Mouse (Mus musculus): ENCODE measurements around the gene Acvr1b. TPM values are rescaled to one million over a fixed set of nuclear protein-coding genes. Genes with fewer than 3 reads are reported as not detected.
A peak's percentile ranks its signal among the peaks of the same experiment; 100 is the strongest.

Acvr1b gene
- polyA plus RNA-seq, 3 experiments from 2014 or later, result 0.53 to 4.0 (median 3.6) TPM

DNA sequence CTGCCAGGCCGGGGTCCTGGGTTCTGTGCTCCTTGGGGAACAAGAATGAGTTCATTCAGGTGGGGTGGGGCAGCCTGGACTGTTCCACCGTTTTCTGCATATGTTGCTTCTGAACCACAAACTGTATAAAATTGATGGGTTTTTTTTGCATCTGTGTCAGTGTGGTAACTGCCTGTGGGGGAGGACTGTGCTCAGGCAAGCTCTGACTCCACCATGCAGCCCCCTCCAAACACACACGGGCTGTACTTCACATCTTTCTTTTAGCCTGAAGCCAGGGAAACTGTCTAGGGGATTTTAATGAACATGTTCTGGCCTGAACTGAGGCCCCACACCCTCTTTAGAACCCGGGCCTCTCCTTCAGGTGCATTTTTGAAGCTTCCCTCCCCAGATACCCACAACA, 58.7 kb downstream of the Acvr1b start:
- ATAC-seq, result no peak

GRCm38 (mm10) chr15:101233183-101233582, 59.3 kb downstream of the Acvr1b start:
- no peak for ATAC-seq

GRCm38 (mm10) chr15:101233641-101234275, 59.9 kb downstream of the Acvr1b start:
- ATAC-seq, result no peak

- no peak for ATAC-seq
Observed at GRCm38 (mm10) chr15:101234611-101235341, 60.9 kb downstream of the Acvr1b start.

- ATAC-seq, result no peak
Observed at GRCm38 (mm10) chr15:101235342-101235698, 61.5 kb downstream of the Acvr1b start.

DNA sequence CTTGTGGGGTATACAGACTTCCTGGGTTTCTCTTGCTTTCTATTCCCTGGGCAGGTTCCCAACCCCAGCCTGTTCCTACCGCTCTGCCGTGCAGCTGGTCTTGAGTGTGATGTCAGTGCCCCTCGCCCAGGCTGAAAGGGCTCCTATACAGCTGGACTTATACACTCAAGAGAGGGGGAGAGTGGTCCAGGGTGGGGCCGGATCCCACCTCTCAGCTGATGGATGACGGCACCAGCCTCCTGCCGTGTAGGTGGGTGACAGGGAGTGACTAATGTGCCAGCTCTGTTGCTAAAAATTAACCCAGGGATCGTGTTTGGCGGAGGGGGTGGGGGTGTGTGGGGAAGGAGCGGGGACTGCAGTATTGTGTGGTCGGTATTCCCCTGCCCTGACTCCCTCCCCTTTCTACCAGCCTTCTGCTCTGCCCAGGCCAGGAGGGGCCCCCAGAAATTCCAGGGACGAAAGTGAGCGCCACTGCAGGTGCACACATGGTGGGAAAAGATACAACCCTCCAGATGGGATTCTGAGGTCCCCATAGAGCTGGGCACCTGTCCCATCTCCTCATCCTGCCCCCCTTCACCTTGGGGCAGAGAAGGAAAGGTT, 62.0 kb downstream of the Acvr1b start:
- ATAC-seq, result no peak

DNA sequence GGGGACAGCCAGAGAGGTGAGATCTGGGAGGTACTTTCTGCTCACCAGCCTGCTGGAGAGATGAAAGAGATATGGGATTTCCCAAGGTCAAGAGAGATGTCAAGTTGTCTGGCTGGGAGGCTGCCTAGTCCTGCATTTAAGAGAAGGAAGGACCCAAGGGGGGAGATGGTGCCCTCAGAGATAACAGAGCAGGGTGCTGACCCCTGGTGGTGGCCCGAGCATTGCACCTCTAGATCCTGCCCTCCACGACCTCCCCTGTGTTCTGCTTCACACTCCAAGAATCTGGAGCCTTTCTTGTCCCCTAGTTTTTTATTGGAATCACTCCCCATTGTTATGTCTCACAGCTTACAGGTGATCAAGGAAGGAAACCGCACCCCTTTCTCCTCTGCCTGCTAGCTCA, 63.0 kb downstream of the Acvr1b start:
- ATAC-seq, result peak; percentile 51

DNA sequence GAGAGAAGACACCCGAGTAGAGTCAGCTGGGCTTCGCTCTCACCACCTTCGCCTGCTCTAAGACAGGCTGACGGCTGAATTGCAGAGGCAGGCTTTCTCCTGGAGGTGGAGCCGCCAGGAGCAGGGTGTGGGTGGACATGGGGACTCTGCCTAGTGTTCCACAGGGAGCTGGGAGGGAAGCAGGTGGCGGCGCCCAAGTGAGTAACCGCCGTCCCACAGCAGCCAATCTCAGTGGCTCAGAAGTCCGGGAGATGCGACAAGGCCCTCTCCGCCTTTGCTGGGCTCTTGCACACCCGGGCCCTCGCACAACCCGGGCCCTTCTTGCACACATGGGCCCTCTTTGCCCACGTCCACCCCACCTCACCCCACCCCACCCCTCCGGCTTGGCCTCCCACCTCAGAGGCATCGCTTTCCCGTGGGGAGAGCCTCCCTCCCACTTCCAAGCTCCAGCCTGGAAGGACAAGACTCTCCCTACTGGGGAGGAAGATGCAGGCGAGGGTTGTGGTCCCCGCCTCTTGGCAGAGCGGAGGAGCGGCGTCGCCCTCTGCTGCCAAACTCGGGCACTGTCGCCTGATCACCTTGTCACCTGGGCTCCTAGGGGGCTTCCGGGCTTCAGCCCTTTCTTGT, 65.1 kb downstream of the Acvr1b start:
- peak; percentile 33 for ATAC-seq

DNA sequence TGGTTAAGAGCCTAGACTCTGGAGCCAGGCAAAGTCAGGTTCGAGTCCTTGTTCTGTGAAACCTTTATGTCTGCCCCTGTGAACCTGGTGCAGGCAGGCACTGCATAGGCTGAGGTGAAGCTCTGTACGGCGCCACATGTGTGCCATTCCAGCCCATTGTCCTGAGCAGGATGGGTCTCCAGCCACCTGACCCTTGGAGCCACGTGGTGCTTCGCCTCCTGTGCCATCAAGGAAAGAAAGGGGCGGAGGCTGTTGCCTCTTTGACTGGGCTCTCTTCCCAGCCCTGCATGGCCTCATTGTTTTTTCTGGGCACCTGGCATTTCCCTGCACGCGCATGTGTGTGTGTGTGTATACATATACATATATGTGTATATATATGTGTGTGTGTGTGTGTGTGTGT, 66.0 kb downstream of the Acvr1b start:
- ATAC-seq, result no peak

GRCm38 (mm10) chr15:101240799-101241204, 66.9 kb downstream of the Acvr1b start:
- ATAC-seq, result peak; percentile 87

GRCm38 (mm10) chr15:101241236-101241635, 67.4 kb downstream of the Acvr1b start:
- no peak for ATAC-seq

- no peak for ATAC-seq
Observed at GRCm38 (mm10) chr15:101241853-101242252, 68.0 kb downstream of the Acvr1b start.

GRCm38 (mm10) chr15:101242645-101243044, 68.8 kb downstream of the Acvr1b start:
- no peak for ATAC-seq

DNA sequence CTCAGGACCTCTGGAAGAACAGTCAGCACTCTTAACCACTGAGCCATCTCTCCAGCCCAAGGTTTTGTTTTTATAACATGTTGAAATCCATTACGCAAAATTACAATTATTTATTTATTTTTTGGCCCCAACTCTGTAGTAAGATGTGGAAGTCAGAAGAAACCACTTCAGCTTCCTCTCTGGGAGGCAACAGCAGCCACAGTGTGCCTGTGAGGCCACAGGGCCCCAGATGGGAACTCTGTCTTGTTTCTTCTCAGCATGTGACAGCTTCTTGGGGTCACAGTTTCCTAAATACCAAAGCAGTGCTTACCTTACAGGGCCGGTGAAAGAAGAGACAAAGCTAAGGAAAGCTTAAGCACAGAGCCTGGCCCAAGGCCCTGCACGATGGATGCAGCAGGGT, 70.1 kb downstream of the Acvr1b start:
- no peak for ATAC-seq

GRCm38 (mm10) chr15:101246231-101247154, 72.6 kb downstream of the Acvr1b start:
- ATAC-seq, result peak; percentile 95

- peak; percentile 25 for ATAC-seq
Observed at GRCm38 (mm10) chr15:101247155-101247498, 73.3 kb downstream of the Acvr1b start.

- no peak for ATAC-seq
Observed at GRCm38 (mm10) chr15:101248029-101248710, 74.3 kb downstream of the Acvr1b start.

GRCm38 (mm10) chr15:101250220-101250800, 76.4 kb downstream of the Acvr1b start:
- no peak for ATAC-seq

DNA sequence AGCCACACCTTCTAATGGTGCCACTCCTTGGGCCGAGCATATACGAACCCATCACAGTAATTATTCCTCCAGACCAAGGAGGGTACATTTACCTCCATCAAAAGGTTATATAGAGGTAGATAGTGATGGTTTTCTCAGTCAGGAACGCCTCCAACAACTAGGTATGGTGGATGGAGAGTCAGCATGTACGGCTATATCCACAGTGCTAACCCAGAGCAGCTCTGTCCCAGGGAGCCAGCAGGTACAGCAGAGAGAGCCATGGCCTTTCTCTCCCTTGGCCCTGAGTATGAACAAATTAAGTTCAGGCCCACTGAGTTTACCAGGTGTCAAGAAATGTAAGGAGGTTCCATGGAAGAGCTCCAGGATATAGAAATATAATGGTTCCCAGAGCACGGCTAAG, 78.1 kb downstream of the Acvr1b start:
- no peak for ATAC-seq

GRCm38 (mm10) chr15:101252614-101253013, 78.7 kb downstream of the Acvr1b start:
- no peak for ATAC-seq

GRCm38 (mm10) chr15:101253563-101253885, 79.7 kb downstream of the Acvr1b start:
- no peak for ATAC-seq
